In genomic region chr13:108060286-108060885, GRCm38 (mm10) we compare ENCODE assay signal across 12 mouse cellular contexts. TPM values are rescaled to one million over a fixed set of nuclear protein-coding genes. Genes with fewer than 3 reads are reported as not detected.
A peak's percentile ranks its signal among the peaks of the same experiment; 100 is the strongest.
DNase-seq lines count a peak whose midpoint lies in the region; ATAC-seq lines count a peak whose summit lies in the region.
"Had no signal": no experiment of that assay in that cellular context is flagged by ENCODE, and none has a peak within 500 bp of the region (broad histone marks: within the 10 kb centered on the region; RNA-seq: fewer than 3 reads in every experiment).

No protein-coding gene starts in this region.

- H3K4me1 ChIP-seq in hindbrain, embryonic 10.5 days (replicated peaks), result peaks cover 57% of the 10 kb centered on the region
- peaks cover 3% of the 10 kb centered on the region for H3K4me1 ChIP-seq in hindbrain, embryonic 11.5 days (replicated peaks; ENCODE audit: control insufficient read depth, insufficient read depth, low read length)
- peaks cover 24% of the 10 kb centered on the region for H3K4me1 ChIP-seq in neural tube, embryonic 13.5 days (replicated peaks)
- peaks cover 24% of the 10 kb centered on the region for H3K4me1 ChIP-seq in kidney, embryonic 15.5 days

- no peak for DNase-seq in hindbrain, embryonic 10.5 days (ENCODE audit: low spot score)
- no peak for DNase-seq in hindbrain, embryonic 11.5 days (ENCODE audit: low spot score)
- DNase-seq in neural tube, embryonic 10.5 days (ENCODE audit: extremely low spot score, low spot score), result no peak
- peak; percentile 60 for DNase-seq in retina, postnatal 1 day
- no peak for DNase-seq in spleen, adult 12 weeks (ENCODE audit: low spot score)
- DNase-seq in left cerebral cortex, adult 9 months (ENCODE audit: low spot score in 2 of 2), result no peak
- DNase-seq: cerebellum, adult 9-11 months; heart, postnatal 36 days had no signal

- H3K9ac ChIP-seq in hindbrain, embryonic 11.5 days (ENCODE audit: low read depth, low read length), result no peak overlapping the region
- no peak overlapping the region for H3K9ac ChIP-seq in neural tube, embryonic 13.5 days
- H3K9ac ChIP-seq in kidney, embryonic 15.5 days, result no peak overlapping the region
- H3K9ac ChIP-seq: stomach, embryonic 15.5 days had no signal

- H3K36me3 ChIP-seq in hindbrain, embryonic 10.5 days, result no peaks in the 10 kb centered on the region
- no peaks in the 10 kb centered on the region for H3K36me3 ChIP-seq in hindbrain, embryonic 11.5 days (ENCODE audit: control insufficient read depth, insufficient read depth, low read length)
- no peaks in the 10 kb centered on the region for H3K36me3 ChIP-seq in neural tube, embryonic 13.5 days
- H3K36me3 ChIP-seq in kidney, embryonic 15.5 days, result no peaks in the 10 kb centered on the region
- H3K36me3 ChIP-seq: stomach, embryonic 15.5 days had no signal

- H3K9me3 ChIP-seq in hindbrain, embryonic 10.5 days, result no peaks in the 10 kb centered on the region
- H3K9me3 ChIP-seq in hindbrain, embryonic 11.5 days (ENCODE audit: control insufficient read depth, low read length), result no peaks in the 10 kb centered on the region
- H3K9me3 ChIP-seq in neural tube, embryonic 13.5 days, result no peaks in the 10 kb centered on the region
- no peaks in the 10 kb centered on the region for H3K9me3 ChIP-seq in kidney, embryonic 15.5 days (replicated peaks)
- H3K9me3 ChIP-seq: stomach, embryonic 15.5 days had no signal

- no peak overlapping the region for H3K4me2 ChIP-seq in hindbrain, embryonic 11.5 days (replicated peaks; ENCODE audit: low read depth, low read length)
- H3K4me2 ChIP-seq in neural tube, embryonic 13.5 days, result no peak overlapping the region
- no peak overlapping the region for H3K4me2 ChIP-seq in kidney, embryonic 15.5 days
- H3K4me2 ChIP-seq: stomach, embryonic 15.5 days had no signal

- WGBS in hindbrain, embryonic 10.5 days, result 41% methylated on average over 7 of the region's 7 CpGs
- WGBS in hindbrain, embryonic 11.5 days, result 53% methylated on average over 7 of the region's 7 CpGs
- WGBS in neural tube, embryonic 13.5 days, result 53% methylated on average over 7 of the region's 7 CpGs
- 35% methylated on average over 7 of the region's 7 CpGs for WGBS in kidney, embryonic 15.5 days

- ATAC-seq in hindbrain, embryonic 11.5 days (ENCODE audit: low FRiP score), result no peak
- no peak for ATAC-seq in neural tube, embryonic 13.5 days (ENCODE audit: low read depth)
- ATAC-seq in kidney, embryonic 15.5 days (replicated peaks; ENCODE audit: low FRiP score), result no peak
- ATAC-seq: CD4-positive, CD25-positive, alpha-beta regulatory T cell, adult 4 months had no signal

- no peaks in the 10 kb centered on the region for H3K27me3 ChIP-seq in hindbrain, embryonic 10.5 days (ENCODE audit: insufficient read depth, poor library complexity, severe bottlenecking)
- H3K27me3 ChIP-seq in hindbrain, embryonic 11.5 days (ENCODE audit: control insufficient read depth, insufficient read depth, low read length), result no peaks in the 10 kb centered on the region
- no peaks in the 10 kb centered on the region for H3K27me3 ChIP-seq in neural tube, embryonic 13.5 days
- no peaks in the 10 kb centered on the region for H3K27me3 ChIP-seq in kidney, embryonic 15.5 days
- H3K27me3 ChIP-seq: stomach, embryonic 15.5 days had no signal

- H3K27ac ChIP-seq in hindbrain, embryonic 10.5 days, result 0 out of 2 replicates have a peak overlapping the region, but pooled peaks have one; percentile 8
- H3K27ac ChIP-seq in hindbrain, embryonic 11.5 days (ENCODE audit: low read depth, low read length), result no peak overlapping the region
- 0 out of 2 replicates have a peak overlapping the region, but pooled peaks have one; percentile 38 for H3K27ac ChIP-seq in neural tube, embryonic 13.5 days (replicated peaks)
- 0 out of 2 replicates have a peak overlapping the region, but pooled peaks have one; percentile 34 for H3K27ac ChIP-seq in kidney, embryonic 15.5 days
- H3K27ac ChIP-seq: stomach, embryonic 15.5 days had no signal

- no peak overlapping the region for H3K4me3 ChIP-seq in hindbrain, embryonic 10.5 days
- H3K4me3 ChIP-seq in hindbrain, embryonic 11.5 days (ENCODE audit: low read depth, low read length), result no peak overlapping the region
- no peak overlapping the region for H3K4me3 ChIP-seq in neural tube, embryonic 13.5 days
- no peak overlapping the region for H3K4me3 ChIP-seq in kidney, embryonic 15.5 days (replicated peaks)
- H3K4me3 ChIP-seq: stomach, embryonic 15.5 days had no signal

RNA-seq across cellular contexts. Expression of gene Smim15, which starts 16.1 kb away (rescaled TPM):
- polyA plus RNA-seq in hindbrain, embryonic 10.5 days (2016; fragmentation: Nextera tagmentation; extraction: Ambion mirVana), result 53.6 and 60.0 TPM in 2 replicates
- polyA plus RNA-seq in hindbrain, embryonic 11.5 days (2014; fragmentation: Nextera tagmentation; extraction: Ambion mirVana), result 66.2 and 69.8 TPM in 2 replicates
- 40.2 and 40.8 TPM in 2 replicates for polyA plus RNA-seq in neural tube, embryonic 13.5 days (2015; fragmentation: Nextera tagmentation; extraction: Ambion mirVana)
- 76.2 and 79.8 TPM in 2 replicates for polyA plus RNA-seq in kidney, embryonic 15.5 days (2015; fragmentation: Nextera tagmentation; extraction: Ambion mirVana)
